Comparison of ENCODE assay signal across 25 mouse cellular contexts in the genomic region with DNA sequence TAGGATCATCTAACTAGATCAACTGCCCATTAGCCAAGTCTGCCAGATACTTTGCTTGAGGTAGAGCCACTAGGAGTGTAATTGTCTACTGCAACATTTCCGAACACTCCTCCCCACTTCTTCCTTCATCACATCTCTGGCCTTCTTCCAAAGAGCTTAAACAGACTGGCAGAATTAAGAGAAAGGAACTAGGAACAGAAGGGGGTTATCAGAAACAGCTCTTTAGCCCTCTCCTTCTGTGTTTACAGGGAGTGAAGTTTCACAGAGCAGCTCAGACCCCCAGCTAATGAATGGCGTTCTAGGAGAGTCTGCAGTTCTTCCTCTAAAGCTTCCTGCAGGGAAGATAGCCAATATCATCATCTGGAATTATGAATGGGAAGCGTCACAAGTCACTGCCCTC. TPM values are rescaled to one million over a fixed set of nuclear protein-coding genes. Genes with fewer than 3 reads are reported as not detected.
"Had no signal": no experiment of that assay in that cellular context is flagged by ENCODE, and none has a peak within 500 bp of the region (broad histone marks: within the 10 kb centered on the region; RNA-seq: fewer than 3 reads in every experiment).

No protein-coding gene starts in this region.

- H3K4me2 ChIP-seq: kidney, embryonic 15.5 days; limb, embryonic 12.5 days; limb, embryonic 15.5 days; liver, embryonic 11.5 days; midbrain, embryonic 11.5 days; stomach, embryonic 15.5 days had no signal

- H3K9ac ChIP-seq: kidney, embryonic 15.5 days; limb, embryonic 12.5 days; limb, embryonic 15.5 days; liver, embryonic 14.5 days; liver, postnatal 0 days; stomach, embryonic 15.5 days had no signal

- DNase-seq: kidney, adult 11 months; kidney, adult 8-10 months; kidney, postnatal 10 days; kidney, postnatal 36 days; layer of hippocampus, postnatal 36 days; left cerebral cortex, postnatal 4 days; liver, postnatal 0 days; lung, postnatal 36 days; midbrain, embryonic 14.5 days; right cerebral cortex, postnatal 25 days; spleen, adult 18-20 months; thymus, postnatal 25 days had no signal

- H3K36me3 ChIP-seq: kidney, embryonic 15.5 days; limb, embryonic 12.5 days; limb, embryonic 15.5 days; stomach, embryonic 15.5 days had no signal

- H3K27ac ChIP-seq: kidney, embryonic 15.5 days; left cerebral cortex, adult 2 months; limb, embryonic 12.5 days; limb, embryonic 15.5 days; liver, embryonic 14.5 days; stomach, embryonic 15.5 days had no signal

- H3K4me1 ChIP-seq: kidney, embryonic 15.5 days; limb, embryonic 12.5 days; limb, embryonic 15.5 days; megakaryocyte, embryonic 14.5 days; stomach, embryonic 15.5 days had no signal

- ATAC-seq: liver, postnatal 0 days had no signal

- H3K27me3 ChIP-seq: kidney, embryonic 15.5 days; limb, embryonic 12.5 days; limb, embryonic 15.5 days; megakaryocyte, embryonic 14.5 days; stomach, embryonic 15.5 days had no signal

- H3K4me3 ChIP-seq: kidney, embryonic 15.5 days; left cerebral cortex, adult 2 months; limb, embryonic 12.5 days; limb, embryonic 15.5 days; megakaryocyte, embryonic 14.5 days; stomach, embryonic 15.5 days had no signal

- H3K9me3 ChIP-seq: kidney, embryonic 15.5 days; limb, embryonic 12.5 days; limb, embryonic 15.5 days; stomach, embryonic 15.5 days had no signal

RNA-seq across cellular contexts. Expression of gene Slamf6, which starts 16.5 kb away (rescaled TPM):
- total RNA-seq: layer of hippocampus, postnatal 36 days; left cerebral cortex, postnatal 4 days; midbrain, postnatal 0 days had no signal
- polyA plus RNA-seq: limb, embryonic 12.5 days; limb, embryonic 15.5 days; liver, embryonic 11.5 days; midbrain, embryonic 11.5 days; midbrain, embryonic 14.5 days; neural tube, embryonic 14.5 days had no signal

RNA-seq across cellular contexts. Expression of gene Gm10521, which starts 38.4 kb away (rescaled TPM):
- total RNA-seq: layer of hippocampus, postnatal 36 days; left cerebral cortex, postnatal 4 days; midbrain, postnatal 0 days had no signal
- polyA plus RNA-seq: kidney, embryonic 15.5 days; limb, embryonic 12.5 days; limb, embryonic 15.5 days; lung, embryonic 16.5 days; midbrain, embryonic 11.5 days; midbrain, embryonic 14.5 days; midbrain, postnatal 0 days; neural tube, embryonic 11.5 days; neural tube, embryonic 14.5 days; stomach, embryonic 15.5 days had no signal
